Mouse (Mus musculus) G1E (cell line): ENCODE measurements around the gene Gm10563. TPM values are rescaled to one million over a fixed set of nuclear protein-coding genes. Genes with fewer than 3 reads are reported as not detected.

Source experiments
- ATAC-seq: 2 replicates; pipeline ENCODE4 v1.8.0; 2016; ENCODE audit warnings: mild to moderate bottlenecking; ENCODE audit not compliant: insufficient number of reproducible peaks, poor library complexity, low FRiP score, severe bottlenecking; ENCODE audit errors: extremely low read depth
- DNase-seq: peaks from one replicate; pipeline ENCODE4 v3.0.0; 2012; ENCODE audit warnings: low spot score
- H3K27me3 ChIP-seq: 2 replicates; pipeline ENCODE4 v1.6.1; 2012; ENCODE audit warnings: mild to moderate bottlenecking, low read length, inconsistent platforms; ENCODE audit not compliant: insufficient read depth
- H3K36me3 ChIP-seq: replicated peaks from 2 replicates; pipeline ENCODE3; 2012; ENCODE audit warnings: mild to moderate bottlenecking, inconsistent platforms
- H3K4me1 ChIP-seq: 2 replicates; pipeline ENCODE4 v1.6.1; 2012; ENCODE audit warnings: low read depth, low read length, inconsistent platforms, mixed read lengths; ENCODE audit not compliant: insufficient read depth
- H3K4me3 ChIP-seq: 2 replicates; pipeline ENCODE4 v1.5.1; 2012; ENCODE audit warnings: low read depth, mild to moderate bottlenecking, inconsistent platforms, low read length, moderate library complexity, mixed read lengths
- H3K9me3 ChIP-seq: replicated peaks from 2 replicates; pipeline ENCODE4 v1.6.1; 2012; ENCODE audit warnings: inconsistent platforms
- CTCF ChIP-seq: IDR thresholded peaks from 2 replicates; pipeline ENCODE4 v1.5.1; 2012; ENCODE audit warnings: low read depth, low read length, inconsistent platforms, mixed read lengths
- GATA1 ChIP-seq: IDR thresholded peaks from 2 replicates; pipeline ENCODE4 v1.6.1; 2012; ENCODE audit warnings: borderline replicate concordance, low read length, inconsistent platforms, mixed read lengths
- GATA2 ChIP-seq: IDR thresholded peaks from 2 replicates; pipeline ENCODE4 v1.6.1; 2012; ENCODE audit warnings: low read depth, low read length, inconsistent platforms, borderline replicate concordance
- POLR2AphosphoS5 ChIP-seq: IDR thresholded peaks from 2 replicates; pipeline ENCODE4 v1.6.1; 2012; ENCODE audit warnings: low read depth, low read length, inconsistent platforms; ENCODE audit not compliant: insufficient replicate concordance
- TAL1 ChIP-seq: conservative IDR thresholded peaks from 2 replicates; pipeline ENCODE4 v1.6.1; 2012; ENCODE audit warnings: low read depth, low read length, inconsistent platforms, mixed read lengths
- polyA plus RNA-seq: library from polyadenylated mRNA; stranded (reverse); fragments of >175 nt; gene quantifications from 2 replicates; pipeline ENCODE4 v1.2.3, GENCODE M21; 2012
- total RNA-seq, 2 experiments: library from RNA; stranded (forward) in 1 of 2; stranded (reverse) in 1 of 2; fragments of 200-1000 nt in 1 of 2; fragments of >200 nt in 1 of 2; fragmentation: Nextera tagmentation in 1 of 2; gene quantifications; 2 replicates each; pipeline ENCODE4 v1.2.3; 2014 to 2017

Gm10563 gene
- total and polyA plus RNA-seq, 3 experiments: not detected

- no peaks in the 10 kb centered on the region for H3K9me3 ChIP-seq
- DNase-seq (no peak), ATAC-seq (no peak)
- TF ChIP-seq CTCF (no peak), GATA2 (no peak), TAL1 (no peak), POLR2AphosphoS5 (no peak), GATA1 (no peak)
- peaks cover 87% of the 10 kb centered on the region for H3K36me3 ChIP-seq
- H3K4me3 ChIP-seq: 0 out of 2 replicates have a peak overlapping the region, but pooled peaks have one; percentile 3
- no peaks in the 10 kb centered on the region; the same call in 1 of the 2 replicates for H3K27me3 ChIP-seq
- no peaks in the 10 kb centered on the region; the same call in 1 of the 2 replicates for H3K4me1 ChIP-seq
Measured at GRCm38 (mm10) chr4:155660641-155661040, 15.4 kb upstream of the Gm10563 start.

- no peak for ATAC-seq
- Histone ChIP-seq H3K4me1 (peaks cover 6% of the 10 kb centered on the region), H3K9me3 (peaks cover 6% of the 10 kb centered on the region), H3K27me3 (no peaks in the 10 kb centered on the region; the same call in 1 of the 2 replicates), H3K4me3 (no peak overlapping the region), H3K36me3 (peaks cover 86% of the 10 kb centered on the region)
- TF ChIP-seq TAL1 (no peak), GATA2 (no peak), GATA1 (no peak), POLR2AphosphoS5 (no peak), CTCF (no peak)
- no peak for DNase-seq
Measured at GRCm38 (mm10) chr4:155658961-155659360, 13.8 kb upstream of the Gm10563 start.

GRCm38 (mm10) chr4:155656214-155656751, 11.1 kb upstream of the Gm10563 start:
- peaks cover 88% of the 10 kb centered on the region for H3K36me3 ChIP-seq
- H3K27me3 ChIP-seq: peaks cover 8% of the 10 kb centered on the region; the same call in 1 of the 2 replicates
- DNase-seq: no peak

GRCm38 (mm10) chr4:155654456-155655298, 9.5 kb upstream of the Gm10563 start:
- no peak for DNase-seq
- peaks cover 9% of the 10 kb centered on the region for H3K4me1 ChIP-seq
- H3K36me3 ChIP-seq: peaks cover 90% of the 10 kb centered on the region
- no peak for TF ChIP-seq TAL1
- TF ChIP-seq GATA2: no peak
- no peak for TF ChIP-seq CTCF
- no peak for TF ChIP-seq POLR2AphosphoS5
- no peak for TF ChIP-seq GATA1
- ATAC-seq: no peak
- no peak overlapping the region; the same call in 1 of the 2 replicates for H3K4me3 ChIP-seq
- H3K9me3 ChIP-seq: peaks cover 19% of the 10 kb centered on the region
- H3K27me3 ChIP-seq: peaks cover 8% of the 10 kb centered on the region; the same call in 1 of the 2 replicates

More at GRCm38 (mm10) chr4:155656214-155656751, 11.1 kb upstream of the Gm10563 start:
- no peak for ATAC-seq
- H3K4me3 ChIP-seq: no peak overlapping the region
- TF ChIP-seq TAL1 (no peak), GATA2 (no peak), POLR2AphosphoS5 (no peak), CTCF (no peak), GATA1 (no peak)
- peaks cover 8% of the 10 kb centered on the region for H3K4me1 ChIP-seq
- H3K9me3 ChIP-seq: peaks cover 19% of the 10 kb centered on the region

- TF ChIP-seq TAL1 (no peak), GATA2 (no peak), POLR2AphosphoS5 (no peak), CTCF (no peak), GATA1 (no peak)
- peaks cover 19% of the 10 kb centered on the region for H3K9me3 ChIP-seq
- H3K36me3 ChIP-seq: peaks cover 90% of the 10 kb centered on the region
- DNase-seq (no peak), ATAC-seq (no peak)
- H3K27me3 ChIP-seq: peaks cover 8% of the 10 kb centered on the region; the same call in 1 of the 2 replicates
- H3K4me1 ChIP-seq: peaks cover 9% of the 10 kb centered on the region
- no peak overlapping the region for H3K4me3 ChIP-seq
Measured at GRCm38 (mm10) chr4:155654183-155654455, 8.9 kb upstream of the Gm10563 start.

DNA sequence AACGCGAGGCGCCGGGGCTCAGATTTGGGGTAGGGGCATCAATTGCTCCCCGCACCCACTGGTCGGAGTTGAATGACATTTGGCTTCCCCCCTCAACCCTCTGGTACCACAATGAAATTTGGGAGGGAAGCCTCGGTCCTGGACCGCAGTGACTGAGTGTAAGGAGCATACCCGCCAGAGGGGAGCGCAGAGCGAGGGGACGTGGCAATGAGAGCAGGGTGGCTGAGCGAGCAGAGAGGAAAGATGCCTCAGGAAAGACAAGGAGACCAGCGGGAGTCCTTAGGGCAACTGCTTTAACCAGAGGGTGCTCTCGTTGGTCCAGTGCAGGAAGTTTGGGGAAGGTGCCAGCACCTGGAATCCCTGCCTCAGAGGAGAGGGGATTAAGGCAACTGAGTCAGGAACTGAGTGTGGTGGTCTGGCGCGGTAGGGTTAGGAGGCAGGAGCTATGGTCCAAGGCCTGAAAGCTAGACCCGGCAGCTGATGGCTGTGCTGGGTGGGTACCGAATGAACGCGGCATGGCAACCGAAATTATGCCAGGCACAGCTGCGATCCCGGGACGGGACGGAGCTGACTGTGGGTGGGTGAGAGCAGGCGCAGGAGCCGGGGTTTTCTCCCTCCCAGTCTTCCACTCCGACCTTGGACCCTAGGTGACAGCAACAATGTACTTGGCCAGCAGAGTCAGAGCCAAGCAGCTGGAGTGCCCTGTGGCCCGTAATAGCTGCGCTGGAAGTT, 8.4 kb upstream of the Gm10563 start:
- Histone ChIP-seq H3K36me3 (peaks cover 90% of the 10 kb centered on the region), H3K27me3 (peaks cover 8% of the 10 kb centered on the region; the same call in 1 of the 2 replicates), H3K4me3 (no peak overlapping the region), H3K9me3 (peaks cover 19% of the 10 kb centered on the region), H3K4me1 (peaks cover 9% of the 10 kb centered on the region)
- TF ChIP-seq GATA1 (no peak), GATA2 (no peak), CTCF (no peak), POLR2AphosphoS5 (no peak; the same call in 1 of the 2 replicates), TAL1 (no peak)
- ATAC-seq (no peak), DNase-seq (no peak)
